Mouse (Mus musculus) hindbrain, embryonic 13.5 days (tissue): Measurements from ENCODE around the gene Sox1. TPM values are rescaled to one million over a fixed set of nuclear protein-coding genes. Genes with fewer than 3 reads are reported as not detected.

ENCODE experiments used
- ATAC-seq: fragments of 200-750 bp; cut with Nextera tagmentation; 2 replicates; pipeline ENCODE4 v1.8.0; 2017; ENCODE audit warnings: moderate TSS enrichment; ENCODE audit not compliant: low FRiP score
- H3K27ac ChIP-seq: fragments of 300-500 bp; sonication (generic); 2 replicates; pipeline ENCODE4 v1.5.1; 2015; ENCODE audit warnings: inconsistent platforms, mild to moderate bottlenecking, moderate library complexity
- H3K27me3 ChIP-seq: fragments of 300-500 bp; sonication (generic); 2 replicates; pipeline ENCODE4 v1.6.1; 2015; ENCODE audit warnings: mild to moderate bottlenecking, inconsistent platforms
- H3K36me3 ChIP-seq: fragments of 300-500 bp; sonication (generic); 2 replicates; pipeline ENCODE4 v1.6.1; 2015; ENCODE audit warnings: mild to moderate bottlenecking, inconsistent platforms
- H3K4me1 ChIP-seq: fragments of 300-500 bp; sonication (generic); replicated peaks from 2 replicates; pipeline ENCODE4 v1.6.1; 2015; ENCODE audit warnings: inconsistent platforms
- H3K4me2 ChIP-seq: fragments of 300-500 bp; sonication (generic); 2 replicates; pipeline ENCODE4 v1.6.1; 2015; ENCODE audit warnings: inconsistent platforms, mild to moderate bottlenecking, moderate library complexity
- H3K4me3 ChIP-seq: fragments of 300-500 bp; sonication (generic); 2 replicates; pipeline ENCODE4 v1.5.1; 2015; ENCODE audit warnings: mild to moderate bottlenecking, inconsistent platforms
- H3K9ac ChIP-seq: fragments of 300-500 bp; sonication (generic); 2 replicates; pipeline ENCODE4 v1.6.1; 2015; ENCODE audit warnings: mild to moderate bottlenecking, inconsistent platforms
- H3K9me3 ChIP-seq: fragments of 300-500 bp; sonication (generic); 2 replicates; pipeline ENCODE4 v1.6.1; 2016; ENCODE audit warnings: inconsistent platforms
- WGBS: fragments of 180-500 bp; shearing (Covaris S2); methylation state at CpG from one replicate; pipeline ENCODE4 v1.1.7; 2015; 5-methylcytosine and 5-hydroxymethylcytosine counted together
- polyA plus RNA-seq: library from polyadenylated mRNA; unstranded; fragments of >200 nt; fragmentation: Nextera tagmentation; extraction: Ambion mirVana; gene quantifications from 2 replicates; pipeline ENCODE4 v1.2.1, GENCODE M21; 2015

Gene Sox1
- polyA plus RNA-seq, 1 experiment from 2014 or later, result 2.0 TPM

GRCm38 (mm10) chr8:12401391-12402270 lies 6.5 kb downstream of the Sox1 start:
- Histone ChIP-seq H3K4me3 (peak overlapping the region; percentile 32), H3K27me3 (peaks cover 87% of the 10 kb centered on the region), H3K36me3 (no peaks in the 10 kb centered on the region), H3K9ac (peak overlapping the region; percentile 69), H3K27ac (peak overlapping the region; percentile 84), H3K9me3 (no peaks in the 10 kb centered on the region), H3K4me2 (peak overlapping the region; percentile 55), H3K4me1 (peaks cover 42% of the 10 kb centered on the region)
- ATAC-seq, result peak; percentile 26; the same call in 1 of the 2 replicates
- under 1% methylated on average over 35 of the region's 35 CpGs for WGBS

- peaks cover 84% of the 10 kb centered on the region for H3K27me3 ChIP-seq
- no peak for ATAC-seq
- H3K27ac ChIP-seq, result no peak overlapping the region
- H3K4me3 ChIP-seq, result no peak overlapping the region
- 0 out of 2 replicates have a peak overlapping the region, but pooled peaks have one; percentile 55 for H3K4me2 ChIP-seq
- H3K36me3 ChIP-seq, result no peaks in the 10 kb centered on the region
- H3K9ac ChIP-seq, result no peak overlapping the region
- 7% methylated on average over 9 of the region's 9 CpGs for WGBS
- no peaks in the 10 kb centered on the region for H3K9me3 ChIP-seq
- H3K4me1 ChIP-seq, result peaks cover 35% of the 10 kb centered on the region
Measured at GRCm38 (mm10) chr8:12402709-12403108, 7.6 kb downstream of the Sox1 start.

- peaks cover 77% of the 10 kb centered on the region for H3K27me3 ChIP-seq
- 13% methylated on average over 10 of the region's 10 CpGs for WGBS
Measured at GRCm38 (mm10) chr8:12408020-12408419, 12.9 kb downstream of the Sox1 start.

GRCm38 (mm10) chr8:12409976-12410375 lies 14.9 kb downstream of the Sox1 start:
- Histone ChIP-seq H3K36me3 (no peaks in the 10 kb centered on the region), H3K4me1 (peaks cover 8% of the 10 kb centered on the region), H3K4me2 (no peak overlapping the region), H3K27ac (no peak overlapping the region), H3K27me3 (peaks cover 69% of the 10 kb centered on the region), H3K4me3 (no peak overlapping the region), H3K9ac (no peak overlapping the region), H3K9me3 (no peaks in the 10 kb centered on the region)
- 47% methylated on average over 3 of the region's 3 CpGs for WGBS
- ATAC-seq, result no peak

More at GRCm38 (mm10) chr8:12408020-12408419, 12.9 kb downstream of the Sox1 start:
- peaks cover 15% of the 10 kb centered on the region for H3K4me1 ChIP-seq
- H3K9ac ChIP-seq, result no peak overlapping the region
- no peaks in the 10 kb centered on the region for H3K36me3 ChIP-seq
- H3K27ac ChIP-seq, result no peak overlapping the region
- H3K4me2 ChIP-seq, result no peak overlapping the region
- H3K9me3 ChIP-seq, result no peaks in the 10 kb centered on the region
- no peak overlapping the region for H3K4me3 ChIP-seq
- no peak for ATAC-seq

- H3K9me3 ChIP-seq, result no peaks in the 10 kb centered on the region
- no peak overlapping the region for H3K4me2 ChIP-seq
- 91% methylated on average over 2 of the region's 2 CpGs for WGBS
- H3K4me1 ChIP-seq, result no peaks in the 10 kb centered on the region
- no peak for ATAC-seq
- no peak overlapping the region for H3K27ac ChIP-seq
- H3K36me3 ChIP-seq, result no peaks in the 10 kb centered on the region
- H3K4me3 ChIP-seq, result no peak overlapping the region
- no peak overlapping the region for H3K9ac ChIP-seq
- H3K27me3 ChIP-seq, result peaks cover 47% of the 10 kb centered on the region
Measured at GRCm38 (mm10) chr8:12417056-12417455, 22.0 kb downstream of the Sox1 start.

- no peak overlapping the region for H3K4me2 ChIP-seq
- H3K27me3 ChIP-seq, result peaks cover 69% of the 10 kb centered on the region
- 78% methylated on average over 2 of the region's 2 CpGs for WGBS
- ATAC-seq, result no peak
- H3K9ac ChIP-seq, result no peak overlapping the region
- no peaks in the 10 kb centered on the region for H3K36me3 ChIP-seq
- no peak overlapping the region for H3K27ac ChIP-seq
- no peaks in the 10 kb centered on the region for H3K9me3 ChIP-seq
- no peaks in the 10 kb centered on the region for H3K4me1 ChIP-seq
- H3K4me3 ChIP-seq, result no peak overlapping the region
Measured at GRCm38 (mm10) chr8:12420537-12420936, 25.4 kb downstream of the Sox1 start.

GRCm38 (mm10) chr8:12425906-12426305 lies 30.8 kb downstream of the Sox1 start:
- peaks cover 90% of the 10 kb centered on the region for H3K27me3 ChIP-seq
- H3K4me3 ChIP-seq, result no peak overlapping the region
- WGBS, result 94% methylated on average over 8 of the region's 8 CpGs

GRCm38 (mm10) chr8:12427346-12427745 lies 32.3 kb downstream of the Sox1 start:
- H3K4me2 ChIP-seq, result no peak overlapping the region
- peaks cover 43% of the 10 kb centered on the region for H3K4me1 ChIP-seq
- H3K9me3 ChIP-seq, result no peaks in the 10 kb centered on the region
- ATAC-seq, result no peak
- H3K4me3 ChIP-seq, result no peak overlapping the region
- H3K27ac ChIP-seq, result no peak overlapping the region
- 63% methylated on average over 9 of the region's 9 CpGs for WGBS
- H3K9ac ChIP-seq, result no peak overlapping the region
- no peaks in the 10 kb centered on the region for H3K36me3 ChIP-seq
- H3K27me3 ChIP-seq, result peaks cover 99% of the 10 kb centered on the region

More at GRCm38 (mm10) chr8:12425906-12426305, 30.8 kb downstream of the Sox1 start:
- Histone ChIP-seq H3K27ac (no peak overlapping the region), H3K9ac (no peak overlapping the region), H3K4me1 (peaks cover 32% of the 10 kb centered on the region), H3K36me3 (no peaks in the 10 kb centered on the region), H3K4me2 (no peak overlapping the region), H3K9me3 (no peaks in the 10 kb centered on the region)
- ATAC-seq, result no peak

GRCm38 (mm10) chr8:12427886-12428799 lies 33.0 kb downstream of the Sox1 start:
- Histone ChIP-seq H3K4me2 (no peak overlapping the region), H3K4me3 (no peak overlapping the region), H3K9ac (no peak overlapping the region), H3K27ac (no peak overlapping the region), H3K4me1 (peaks cover 51% of the 10 kb centered on the region), H3K36me3 (no peaks in the 10 kb centered on the region), H3K9me3 (no peaks in the 10 kb centered on the region), H3K27me3 (peaks cover 99% of the 10 kb centered on the region)
- 24% methylated on average over 26 of the region's 26 CpGs for WGBS
- ATAC-seq, result no peak

- Histone ChIP-seq H3K9me3 (no peaks in the 10 kb centered on the region), H3K4me3 (no peak overlapping the region), H3K9ac (no peak overlapping the region), H3K27me3 (peaks cover 99% of the 10 kb centered on the region), H3K27ac (0 out of 2 replicates have a peak overlapping the region, but pooled peaks have one; percentile 74), H3K4me1 (peaks cover 55% of the 10 kb centered on the region), H3K4me2 (no peak overlapping the region), H3K36me3 (no peaks in the 10 kb centered on the region)
- 18% methylated on average over 5 of the region's 5 CpGs for WGBS
- no peak for ATAC-seq
Measured at GRCm38 (mm10) chr8:12428931-12429330, 33.8 kb downstream of the Sox1 start.

GRCm38 (mm10) chr8:12429601-12430172 lies 34.6 kb downstream of the Sox1 start:
- Histone ChIP-seq H3K4me1 (peaks cover 63% of the 10 kb centered on the region), H3K4me2 (no peak overlapping the region; the same call in 1 of the 2 replicates), H3K4me3 (no peak overlapping the region), H3K9me3 (no peaks in the 10 kb centered on the region), H3K27ac (peak overlapping the region; percentile 74), H3K9ac (no peak overlapping the region), H3K27me3 (peaks cover 99% of the 10 kb centered on the region), H3K36me3 (no peaks in the 10 kb centered on the region)
- peak; percentile 37 for ATAC-seq
- WGBS, result 5% methylated on average over 9 of the region's 9 CpGs
